Mouse (Mus musculus): ENCODE measurements around the gene Tst. TPM values are rescaled to one million over a fixed set of nuclear protein-coding genes. Genes with fewer than 3 reads are reported as not detected.

The Tst gene
- polyA plus RNA-seq, 1 experiment = 23.8 TPM

DNA sequence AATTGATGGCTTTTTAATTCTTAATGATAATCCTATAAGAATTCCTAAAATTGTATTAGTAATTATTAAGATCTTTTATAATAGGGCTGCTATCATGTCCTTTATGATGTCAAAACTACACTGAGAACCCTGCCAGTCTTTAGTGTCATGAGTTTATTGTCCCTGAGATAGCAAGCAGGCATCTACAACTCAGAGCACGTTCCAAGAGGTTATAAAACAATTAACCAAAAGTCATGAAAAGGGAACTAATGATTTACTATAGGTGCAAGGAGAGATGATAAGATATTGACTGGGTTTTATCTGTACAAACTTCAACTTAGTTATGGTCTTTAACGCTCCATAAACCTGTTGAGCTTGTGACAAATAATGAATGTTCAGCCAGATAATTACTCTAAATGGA is 39.8 kb downstream of the Tst start:
- peaks cover 7% of the 10 kb centered on the region for H3K4me1 ChIP-seq (ENCODE audit: control insufficient read depth, insufficient read depth, low read length)
- no peak overlapping the region for H3K27ac ChIP-seq (ENCODE audit: control insufficient read depth, insufficient read depth, low read depth, low read length, poor library complexity)
- no peak overlapping the region for H3K4me3 ChIP-seq (replicated peaks; ENCODE audit: control insufficient read depth, low read depth, low read length)
- 59% methylated on average over 2 of the region's 2 CpGs for WGBS
- TF ChIP-seq POLR2A (IDR thresholded peaks at IDR 0.05; ENCODE audit: borderline replicate concordance, control insufficient read depth, low read depth, low read length) = no peak

DNA sequence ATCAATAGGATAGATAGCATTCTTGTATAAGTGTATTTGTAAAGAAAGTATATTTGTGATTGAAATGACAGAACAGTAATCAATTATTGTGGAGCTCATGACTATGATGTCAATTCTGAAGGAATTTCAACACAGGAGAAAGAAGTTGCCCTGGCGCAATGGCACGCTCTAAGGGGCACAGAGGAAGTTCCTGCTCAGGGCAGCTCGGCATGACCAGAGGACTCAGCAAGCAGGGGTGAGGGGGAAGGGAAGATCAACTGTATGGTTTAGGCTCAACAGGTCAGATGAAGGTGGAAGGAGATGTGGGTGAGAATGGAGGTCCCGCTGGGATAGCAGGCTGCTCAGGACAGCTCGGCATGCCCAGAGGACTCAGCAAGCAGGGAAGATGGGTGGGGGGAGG is 50.2 kb downstream of the Tst start:
- TF ChIP-seq POLR2A (IDR thresholded peaks at IDR 0.05; ENCODE audit: borderline replicate concordance, control insufficient read depth, low read depth, low read length) (no peak), CTCF (IDR thresholded peaks at IDR 0.05; ENCODE audit: control insufficient read depth, insufficient read depth, low read length) (no peak)
- Histone ChIP-seq H3K4me1 (ENCODE audit: control insufficient read depth, insufficient read depth, low read length) (no peaks in the 10 kb centered on the region; the same call in 1 of the 2 replicates), H3K27ac (ENCODE audit: control insufficient read depth, insufficient read depth, low read depth, low read length, poor library complexity) (no peak overlapping the region; the same call in 1 of the 2 replicates), H3K4me3 (replicated peaks; ENCODE audit: control insufficient read depth, low read depth, low read length) (no peak overlapping the region)
- WGBS = 33% methylated on average over 5 of the region's 5 CpGs

DNA sequence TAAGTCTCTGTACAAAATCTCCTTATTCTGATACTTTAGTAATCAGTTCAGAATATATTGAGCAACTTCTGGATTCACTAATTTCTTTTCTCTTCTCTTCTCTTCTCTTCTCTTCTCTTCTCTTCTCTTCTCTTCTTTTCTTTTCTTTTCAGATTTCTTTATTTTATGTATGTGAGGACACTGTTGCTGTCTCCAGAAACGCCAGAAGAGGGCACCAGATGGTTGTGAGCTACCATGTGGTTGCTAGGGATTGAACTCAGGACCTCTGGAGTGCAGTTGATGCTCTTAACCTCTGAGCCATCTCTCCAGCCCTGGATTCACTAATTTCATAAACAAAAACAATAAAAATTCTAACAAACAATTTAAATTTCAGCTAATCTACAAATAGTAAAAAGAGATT is 50.7 kb downstream of the Tst start:
- Histone ChIP-seq H3K27ac (ENCODE audit: control insufficient read depth, insufficient read depth, low read depth, low read length, poor library complexity) (no peak overlapping the region; the same call in 1 of the 2 replicates), H3K4me3 (replicated peaks; ENCODE audit: control insufficient read depth, low read depth, low read length) (no peak overlapping the region), H3K4me1 (ENCODE audit: control insufficient read depth, insufficient read depth, low read length) (peaks cover 1% of the 10 kb centered on the region)
- 0% methylated on average over 1 of the region's 1 CpGs for WGBS
- TF ChIP-seq POLR2A (IDR thresholded peaks at IDR 0.05; ENCODE audit: borderline replicate concordance, control insufficient read depth, low read depth, low read length) (no peak), CTCF (IDR thresholded peaks at IDR 0.05; ENCODE audit: control insufficient read depth, insufficient read depth, low read length) (peak; percentile 66)

DNA sequence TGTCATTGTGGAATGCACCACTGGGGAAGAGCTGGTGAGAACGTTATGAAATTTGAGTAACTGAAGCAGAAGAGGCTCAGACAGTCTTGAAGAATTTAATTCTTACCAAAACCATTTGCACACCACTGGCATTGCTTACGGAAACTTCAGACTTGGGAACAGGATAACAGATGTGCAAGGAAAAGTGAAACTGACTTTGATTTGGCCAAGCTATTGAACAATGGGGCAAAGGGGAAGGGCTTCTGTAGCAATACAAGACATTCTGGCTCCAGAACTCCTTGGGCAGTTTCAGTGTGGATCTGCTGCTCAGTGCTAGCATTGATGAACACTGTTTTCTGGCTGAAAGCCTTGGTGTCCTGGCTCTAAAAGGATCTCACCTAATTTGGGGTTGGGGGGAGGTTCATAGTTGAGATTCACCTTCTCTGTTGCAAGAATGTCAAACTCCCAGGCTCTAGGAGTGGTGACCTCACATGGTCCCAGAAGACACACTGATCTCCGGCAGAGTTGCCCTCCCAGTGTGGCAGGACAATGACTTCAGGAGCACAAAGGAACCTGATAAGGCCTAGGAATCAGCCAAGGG is 54.0 kb downstream of the Tst start:
- Histone ChIP-seq H3K4me3 (replicated peaks; ENCODE audit: control insufficient read depth, low read depth, low read length) (no peak overlapping the region), H3K27ac (ENCODE audit: control insufficient read depth, insufficient read depth, low read depth, low read length, poor library complexity) (0 out of 2 replicates have a peak overlapping the region, but pooled peaks have one; percentile 26), H3K4me1 (ENCODE audit: control insufficient read depth, insufficient read depth, low read length) (peaks cover 1% of the 10 kb centered on the region)
- WGBS = 39% methylated on average over 3 of the region's 3 CpGs
- no peak for TF ChIP-seq CTCF (IDR thresholded peaks at IDR 0.05; ENCODE audit: control insufficient read depth, insufficient read depth, low read length)

Other genes with a start within 250 kb of the Tst start
- 14.3 and 15.1 TPM in 2 replicates for gene Ift27, start 231.8 kb downstream of the Tst start, polyA plus RNA-seq (2011; ENCODE audit: insufficient read depth, insufficient read length, low replicate concordance, missing spikeins)
- 2.0 and 11.3 TPM in 2 replicates for gene Pvalb, start 199.5 kb downstream of the Tst start, polyA plus RNA-seq (2011; ENCODE audit: insufficient read depth, insufficient read length, low replicate concordance, missing spikeins)
- gene Ncf4, start 161.1 kb downstream of the Tst start, polyA plus RNA-seq (2011; ENCODE audit: insufficient read depth, insufficient read length, low replicate concordance, missing spikeins) = 131 and 294 TPM in 2 replicates
- gene Csf2rb2, start 100.2 kb downstream of the Tst start, polyA plus RNA-seq (2011; ENCODE audit: insufficient read depth, insufficient read length, low replicate concordance, missing spikeins) = 1.6 and 5.3 TPM in 2 replicates
- 7.9 and 28.6 TPM in 2 replicates for gene Csf2rb, start 80.2 kb downstream of the Tst start, polyA plus RNA-seq (2011; ENCODE audit: insufficient read depth, insufficient read length, low replicate concordance, missing spikeins)
- gene Tex33, start 10.0 kb downstream of the Tst start, polyA plus RNA-seq (2011; ENCODE audit: insufficient read depth, insufficient read length, low replicate concordance, missing spikeins) = not detected in 2 replicates
- gene Mpst, start 509 bp upstream of the Tst start, polyA plus RNA-seq (2011; ENCODE audit: insufficient read depth, insufficient read length, low replicate concordance, missing spikeins) = 49.5 and 50.1 TPM in 2 replicates
- gene Kctd17, start 22.7 kb upstream of the Tst start, polyA plus RNA-seq (2011; ENCODE audit: insufficient read depth, insufficient read length, low replicate concordance, missing spikeins) = 14.7 and 14.8 TPM in 2 replicates
- 0.47 TPM in 1 of 2 replicates, not detected in the other for gene Tmprss6, start 62.7 kb upstream of the Tst start, polyA plus RNA-seq (2011; ENCODE audit: insufficient read depth, insufficient read length, low replicate concordance, missing spikeins)
- 3.9 and 7.6 TPM in 2 replicates for gene Il2rb, start 89.4 kb upstream of the Tst start, polyA plus RNA-seq (2011; ENCODE audit: insufficient read depth, insufficient read length, low replicate concordance, missing spikeins)
- gene C1qtnf6, start 125.5 kb upstream of the Tst start, polyA plus RNA-seq (2011; ENCODE audit: insufficient read depth, insufficient read length, low replicate concordance, missing spikeins) = 2.4 and 2.7 TPM in 2 replicates
- not detected in 2 replicates for gene Sstr3, start 138.8 kb upstream of the Tst start, polyA plus RNA-seq (2011; ENCODE audit: insufficient read depth, insufficient read length, low replicate concordance, missing spikeins)
- gene Rac2, start 166.9 kb upstream of the Tst start, polyA plus RNA-seq (2011; ENCODE audit: insufficient read depth, insufficient read length, low replicate concordance, missing spikeins) = 94.5 and 156 TPM in 2 replicates
- 49.8 and 105 TPM in 2 replicates for gene Cyth4, start 191.1 kb upstream of the Tst start, polyA plus RNA-seq (2011; ENCODE audit: insufficient read depth, insufficient read length, low replicate concordance, missing spikeins)

Measured in bone marrow, adult 2 months (tissue).